Mouse (Mus musculus): ENCODE results near the gene Smco1.

DNA sequence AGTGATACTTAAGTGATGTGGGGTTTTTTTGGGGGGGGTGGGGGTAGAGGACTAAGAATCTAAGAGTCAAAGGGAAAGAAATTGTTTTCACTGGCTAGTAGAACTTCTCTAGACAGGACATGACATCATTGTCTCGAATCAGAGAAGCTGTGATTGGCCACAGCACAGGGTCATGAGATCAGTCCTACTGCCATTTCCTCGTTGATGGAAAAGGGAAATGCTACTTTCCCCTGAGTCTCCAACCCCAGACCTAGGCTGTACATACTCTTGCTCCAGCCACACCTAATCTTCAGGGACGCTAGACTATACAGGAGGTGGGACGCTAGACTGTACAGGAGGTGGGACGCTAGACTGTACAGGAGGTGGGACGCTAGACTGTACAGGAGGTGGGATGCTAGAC is 3.8 kb downstream of the Smco1 start:
- TF ChIP-seq POLR2A (IDR thresholded peaks at IDR 0.05; ENCODE audit: extremely low read depth, insufficient read depth, low read length) (no peak), CTCF (IDR thresholded peaks at IDR 0.05; ENCODE audit: low read depth, low read length) (no peak)

All from liver, adult 2 months (tissue).